Mouse (Mus musculus) MEL (cell line): Measurements from ENCODE around the gene Cd164. TPM values are rescaled to one million over a fixed set of nuclear protein-coding genes. Genes with fewer than 3 reads are reported as not detected.

Experiments
- DNase-seq: peaks from one replicate; pipeline ENCODE4 v3.0.0; 2011; ENCODE audit warnings: low read depth, low spot score
- H3K27ac ChIP-seq: 2 replicates; pipeline ENCODE4 v1.5.1; 2012; ENCODE audit warnings: low read depth, mild to moderate bottlenecking, control low read depth, low read length, moderate library complexity; ENCODE audit not compliant: control insufficient read depth
- H3K27me3 ChIP-seq, 2 experiments: fragments of 150-350 bp in 1 of 2; sonication (generic) in 1 of 2; 2 replicates each; pipeline ENCODE4 v1.6.1; 2012; ENCODE audit warnings: low read length in 2 of 2, mild to moderate bottlenecking in 2 of 2, improper control_type of control experiment in 1 of 2, moderate library complexity in 1 of 2; ENCODE audit not compliant: insufficient read depth in 2 of 2, control insufficient read depth in 1 of 2
- H3K36me3 ChIP-seq, 2 experiments: 2 replicates each; pipeline ENCODE4 v1.6.1; 2012 to 2014; ENCODE audit warnings: low read length in 2 of 2, improper control_type of control experiment in 1 of 2, inconsistent platforms in 1 of 2, mild to moderate bottlenecking in 1 of 2; ENCODE audit not compliant: insufficient read depth in 2 of 2, control insufficient read depth in 1 of 2
- H3K4me1 ChIP-seq, 2 experiments: fragments of 150-350 bp in 1 of 2; sonication (generic) in 1 of 2; 2 replicates each; pipeline ENCODE4 v1.6.1; 2012; ENCODE audit warnings: low read length in 2 of 2, improper control_type of control experiment in 1 of 2, mild to moderate bottlenecking in 1 of 2; ENCODE audit not compliant: insufficient read depth in 2 of 2, control insufficient read depth in 1 of 2
- H3K4me3 ChIP-seq, 2 experiments: fragments of 150-350 bp in 1 of 2; sonication (generic) in 1 of 2; 2 replicates each; pipeline ENCODE4 v1.5.1; 2012; ENCODE audit warnings: low read depth in 2 of 2, low read length in 2 of 2, mild to moderate bottlenecking in 2 of 2, moderate library complexity in 2 of 2, control low read depth in 1 of 2, improper control_type of control experiment in 1 of 2; ENCODE audit not compliant: control insufficient read depth in 1 of 2, insufficient read depth in 1 of 2
- H3K79me2 ChIP-seq: 2 replicates; pipeline ENCODE4 v1.6.1; 2012; ENCODE audit warnings: mild to moderate bottlenecking, low read length, moderate library complexity; ENCODE audit not compliant: control insufficient read depth, poor library complexity, insufficient read depth
- H3K9ac ChIP-seq: 2 replicates; pipeline ENCODE4 v1.6.1; 2012; ENCODE audit warnings: low read depth, mild to moderate bottlenecking, control low read depth, low read length, moderate library complexity; ENCODE audit not compliant: control insufficient read depth, poor library complexity, severe bottlenecking
- H3K9me3 ChIP-seq: fragments of 150-350 bp; sonication (generic); replicated peaks from 2 replicates; pipeline ENCODE4 v1.6.1; 2012; ENCODE audit warnings: mild to moderate bottlenecking, low read length, improper control_type of control experiment, moderate library complexity; ENCODE audit not compliant: insufficient read depth
- BHLHE40 ChIP-seq: IDR thresholded peaks from 2 replicates; pipeline ENCODE4 v1.6.1; 2012; ENCODE audit warnings: low read depth, mild to moderate bottlenecking, inconsistent platforms, low read length, improper control_type of control experiment, borderline replicate concordance
- CHD1 ChIP-seq: IDR thresholded peaks from 2 replicates; pipeline ENCODE4 v1.6.1; 2012; ENCODE audit warnings: low read depth, mild to moderate bottlenecking, inconsistent platforms, low read length, improper control_type of control experiment
- CTCF ChIP-seq, 3 experiments: IDR thresholded peaks in 2 of 3; conservative IDR thresholded peaks in 1 of 3; 2 replicates each; pipeline ENCODE4 v1.5.1; 2011 to 2012; ENCODE audit warnings: low read length in 3 of 3, low read depth in 2 of 3, mild to moderate bottlenecking in 2 of 3, improper control_type of control experiment in 1 of 3, inconsistent platforms in 1 of 3, mixed read lengths in 1 of 3, moderate library complexity in 1 of 3; ENCODE audit not compliant: control insufficient read depth in 1 of 3, insufficient read depth in 1 of 3, poor library complexity in 1 of 3, severe bottlenecking in 1 of 3
- E2F4 ChIP-seq: IDR thresholded peaks from 2 replicates; pipeline ENCODE4 v1.6.1; 2011; ENCODE audit warnings: low read depth, low read length, improper control_type of control experiment, borderline replicate concordance
- ELF1 ChIP-seq: IDR thresholded peaks from 2 replicates; pipeline ENCODE4 v1.6.1; 2014; ENCODE audit warnings: low read depth, mild to moderate bottlenecking, inconsistent platforms, low read length, improper control_type of control experiment, moderate library complexity
- ETS1 ChIP-seq: IDR thresholded peaks from 2 replicates; pipeline ENCODE4 v1.6.1; 2012; ENCODE audit warnings: low read depth, mild to moderate bottlenecking, inconsistent platforms, low read length, improper control_type of control experiment, moderate library complexity
- KAT2A ChIP-seq: conservative IDR thresholded peaks from 2 replicates; pipeline ENCODE4 v1.6.1; 2012; ENCODE audit warnings: low read depth, low read length, improper control_type of control experiment, inconsistent platforms
- MAFK ChIP-seq: IDR thresholded peaks from 2 replicates; pipeline ENCODE4 v1.6.1; 2011; ENCODE audit warnings: low read depth, mild to moderate bottlenecking, low read length, improper control_type of control experiment, borderline replicate concordance
- MAX ChIP-seq: IDR thresholded peaks from 2 replicates; pipeline ENCODE4 v1.6.1; 2011; ENCODE audit warnings: low read length, improper control_type of control experiment
- MEF2A ChIP-seq: IDR thresholded peaks from 2 replicates; pipeline ENCODE4 v1.6.1; 2014; ENCODE audit warnings: low read depth, mild to moderate bottlenecking, inconsistent platforms, low read length, improper control_type of control experiment; ENCODE audit not compliant: poor library complexity, insufficient replicate concordance, severe bottlenecking; ENCODE audit errors: extremely low read depth
- NELFE ChIP-seq: IDR thresholded peaks from 2 replicates; pipeline ENCODE4 v1.6.1; 2011; ENCODE audit warnings: low read depth, low read length, improper control_type of control experiment
- NRF1 ChIP-seq: IDR thresholded peaks from 2 replicates; pipeline ENCODE4 v1.6.1; 2014; ENCODE audit warnings: low read depth, mild to moderate bottlenecking, inconsistent platforms, low read length, improper control_type of control experiment, moderate library complexity; ENCODE audit not compliant: poor library complexity, insufficient read depth, severe bottlenecking
- POLR2AphosphoS2 ChIP-seq: IDR thresholded peaks from 2 replicates; pipeline ENCODE4 v1.6.1; 2011; ENCODE audit warnings: low read length, improper control_type of control experiment
- POLR2AphosphoS5 ChIP-seq: IDR thresholded peaks from 2 replicates; pipeline ENCODE4 v1.6.1; 2012; ENCODE audit warnings: low read depth, borderline replicate concordance, mild to moderate bottlenecking, inconsistent platforms, low read length, moderate library complexity, mixed read lengths
- RCOR1 ChIP-seq: IDR thresholded peaks from 2 replicates; pipeline ENCODE4 v1.6.1; 2012; ENCODE audit warnings: low read depth, mild to moderate bottlenecking, inconsistent platforms, low read length, improper control_type of control experiment
- SIN3A ChIP-seq: IDR thresholded peaks from 2 replicates; pipeline ENCODE4 v1.6.1; 2012; ENCODE audit warnings: low read length, improper control_type of control experiment, inconsistent platforms
- TAL1 ChIP-seq: IDR thresholded peaks from 2 replicates; pipeline ENCODE4 v1.6.1; 2012; ENCODE audit warnings: mild to moderate bottlenecking, inconsistent platforms, low read length, moderate library complexity, mixed read lengths
- TBP ChIP-seq: IDR thresholded peaks from 2 replicates; pipeline ENCODE4 v1.8.0; 2011; ENCODE audit warnings: low read depth, low read length, improper control_type of control experiment
- UBTF ChIP-seq: IDR thresholded peaks from 2 replicates; pipeline ENCODE4 v1.6.1; 2012; ENCODE audit warnings: low read depth, mild to moderate bottlenecking, inconsistent platforms, low read length, improper control_type of control experiment, moderate library complexity, borderline replicate concordance; ENCODE audit not compliant: insufficient read depth
- ZC3H11A ChIP-seq: IDR thresholded peaks from 2 replicates; pipeline ENCODE4 v1.6.1; 2012; ENCODE audit warnings: low read depth, mild to moderate bottlenecking, inconsistent platforms, low read length, improper control_type of control experiment
- ZKSCAN1 ChIP-seq: IDR thresholded peaks from 2 replicates; pipeline ENCODE4 v1.6.1; 2012; ENCODE audit warnings: low read depth, mild to moderate bottlenecking, inconsistent platforms, low read length, improper control_type of control experiment, moderate library complexity
- ZMIZ1 ChIP-seq: IDR thresholded peaks from 2 replicates; pipeline ENCODE4 v1.6.1; 2012; ENCODE audit warnings: low read depth, mild to moderate bottlenecking, inconsistent platforms, low read length, improper control_type of control experiment, moderate library complexity
- ZNF384 ChIP-seq: IDR thresholded peaks from 2 replicates; pipeline ENCODE4 v1.6.1; 2012; ENCODE audit warnings: low read depth, mild to moderate bottlenecking, inconsistent platforms, low read length, improper control_type of control experiment
- polyA plus RNA-seq, 2 experiments: library from polyadenylated mRNA; stranded (reverse) in 1 of 2; unstranded in 1 of 2; fragments of >175 nt in 1 of 2; fragments of >200 nt in 1 of 2; gene quantifications; 2 replicates each; pipeline versions ENCODE4 v1.2.1 to v1.2.4; 2012; ENCODE audit warnings: low replicate concordance in 2 of 2, low read depth in 1 of 2; ENCODE audit not compliant: insufficient read length in 2 of 2, insufficient read depth in 1 of 2, missing spikeins in 1 of 2
- total RNA-seq: library from RNA; depleted of rRNA; stranded (reverse); fragments of 300-350 nt; gene quantifications from 2 replicates; pipeline ENCODE4 v1.2.3, GENCODE M21; 2012

Cd164 gene
- total and polyA plus RNA-seq, 3 experiments, result 21.4 to 59.4 TPM; not detected in 1

DNA sequence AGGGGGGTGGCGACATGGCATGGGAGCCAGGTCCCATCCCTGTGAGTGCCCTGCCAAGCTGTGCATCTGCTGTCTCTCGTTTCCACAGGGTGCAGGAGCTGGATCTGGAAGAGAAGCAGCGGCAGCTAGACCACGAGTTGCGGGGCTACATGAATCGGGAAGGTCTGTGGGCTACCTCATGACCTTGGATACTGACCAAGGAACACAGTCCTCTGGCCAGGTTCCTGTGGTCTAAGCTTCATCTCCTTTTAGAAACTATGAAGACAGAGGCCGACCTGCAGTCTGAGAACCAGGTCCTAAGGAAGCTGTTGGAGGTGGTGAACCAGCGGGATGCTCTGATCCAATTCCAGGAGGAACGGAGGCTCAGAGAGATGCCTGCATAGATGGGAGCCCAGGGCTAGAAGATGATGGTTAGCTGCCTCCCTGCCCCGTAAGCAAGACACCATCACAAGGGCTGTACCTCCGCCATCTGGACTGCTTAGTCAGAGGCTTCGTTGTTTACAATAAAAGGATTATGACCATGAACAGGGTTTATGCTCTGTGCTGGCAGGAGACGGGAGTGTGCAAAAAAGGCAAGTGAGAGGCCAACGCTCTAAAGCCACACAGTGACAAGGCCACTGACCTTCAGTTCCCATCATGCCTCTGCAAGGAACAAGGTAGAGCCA is 32.6 kb upstream of the Cd164 start:
- Histone ChIP-seq H3K36me3 (no peaks in the 10 kb centered on the region), H3K27me3 (peaks cover 0 to 1% of the 10 kb centered on the region in 2 experiments; a peak in 2 of 4 replicates)

DNA sequence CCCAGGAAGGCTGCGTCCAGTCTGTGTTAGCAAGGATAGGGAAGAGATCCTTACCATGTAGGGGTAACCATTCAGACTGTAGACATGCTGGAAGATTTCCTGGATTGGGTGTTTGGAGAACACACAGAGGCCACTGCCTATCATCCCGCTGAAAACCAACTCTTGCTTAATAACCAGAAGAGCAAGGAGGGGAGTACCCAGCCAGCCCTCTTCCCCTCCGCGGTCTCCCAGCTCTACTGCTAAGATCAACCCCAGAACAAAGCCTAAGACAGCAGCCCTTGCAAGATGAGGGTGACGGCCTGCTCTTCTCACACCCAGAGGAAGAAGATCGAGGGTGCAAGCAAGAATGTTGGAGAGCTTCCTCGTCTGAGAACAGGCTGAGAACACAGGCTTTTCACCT is 30.3 kb upstream of the Cd164 start:
- Histone ChIP-seq H3K79me2 (no peaks in the 10 kb centered on the region), H3K36me3 (no peaks in the 10 kb centered on the region), H3K27me3 (peaks cover 0 to 2% of the 10 kb centered on the region in 2 experiments; a peak in 3 of 4 replicates), H3K4me3 (no peak overlapping the region), H3K4me1 (no peaks in the 10 kb centered on the region), H3K27ac (no peak overlapping the region), H3K9me3 (no peaks in the 10 kb centered on the region), H3K9ac (no peak overlapping the region)
- DNase-seq, result no peak
- TF ChIP-seq ZMIZ1 (no peak), RCOR1 (no peak), ETS1 (no peak)

More for the DNA sequence above, 32.6 kb upstream of the Cd164 start:
- no peaks in the 10 kb centered on the region for H3K9me3 ChIP-seq
- H3K9ac ChIP-seq, result no peak overlapping the region
- no peak overlapping the region for H3K27ac ChIP-seq
- H3K79me2 ChIP-seq, result no peaks in the 10 kb centered on the region
- no peaks in the 10 kb centered on the region for H3K4me1 ChIP-seq
- no peak for TF ChIP-seq KAT2A
- no peak for TF ChIP-seq ZNF384
- no peak for TF ChIP-seq MAFK
- no peak for TF ChIP-seq TAL1
- TF ChIP-seq NELFE, result no peak
- no peak for TF ChIP-seq ELF1
- no peak for DNase-seq
- no peak overlapping the region for H3K4me3 ChIP-seq

DNA sequence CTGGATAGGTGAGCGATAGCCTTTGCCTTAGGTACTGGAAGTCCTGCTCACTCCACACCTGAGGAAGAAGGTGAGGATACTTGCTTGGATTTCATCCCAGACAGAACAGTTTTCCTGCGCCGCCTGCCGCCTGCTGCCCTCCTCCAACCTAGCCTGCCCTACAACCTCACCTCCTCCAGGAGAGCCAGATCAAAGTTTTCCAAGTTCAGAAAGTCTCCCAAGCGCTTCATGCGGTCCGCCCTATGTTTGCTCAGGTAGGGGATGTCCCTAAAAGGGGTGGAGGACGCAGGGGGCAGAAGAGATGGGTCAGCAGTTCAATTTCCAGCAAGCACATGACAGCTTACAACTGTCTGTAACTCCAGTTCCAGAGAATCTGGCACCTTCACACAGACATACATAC is 29.9 kb upstream of the Cd164 start:
- no peaks in the 10 kb centered on the region for H3K9me3 ChIP-seq
- H3K27ac ChIP-seq, result no peak overlapping the region
- DNase-seq, result no peak
- no peaks in the 10 kb centered on the region for H3K36me3 ChIP-seq
- no peak overlapping the region for H3K4me3 ChIP-seq
- peaks cover 0 to 6% of the 10 kb centered on the region in 2 experiments; a peak in 3 of 4 replicates for H3K27me3 ChIP-seq
- no peak overlapping the region for H3K9ac ChIP-seq
- H3K79me2 ChIP-seq, result no peaks in the 10 kb centered on the region
- TF ChIP-seq ZMIZ1 (no peak), BHLHE40 (no peak), UBTF (no peak), SIN3A (no peak), MAFK (no peak), ZC3H11A (no peak), POLR2AphosphoS2 (no peak), ZKSCAN1 (no peak), NRF1 (no peak), CHD1 (no peak), E2F4 (no peak), NELFE (no peak), TBP (no peak), POLR2AphosphoS5 (no peak), MEF2A (no peak), CTCF (IDR thresholded peaks at IDR 0.05 in 2 of 3, conservative IDR thresholded peaks at IDR 0.05 in 1 of 3; ENCODE audit: control insufficient read depth in 1 of 3, insufficient read depth in 1 of 3, low read depth in 2 of 3, low read length in 3 of 3, poor library complexity in 1 of 3, severe bottlenecking in 1 of 3) (no peak), MAX (no peak)
- no peaks in the 10 kb centered on the region for H3K4me1 ChIP-seq
